Mouse (Mus musculus): ENCODE data around the gene Fbxo28. TPM values are rescaled to one million over a fixed set of nuclear protein-coding genes. Genes with fewer than 3 reads are reported as not detected.
A peak's percentile ranks its signal among the peaks of the same experiment; 100 is the strongest.

Gene Fbxo28
- polyA plus RNA-seq, 1 experiment from 2014 or later = 11.5 TPM

GRCm38 (mm10) chr1:182282091-182283075 is 59.0 kb downstream of the Fbxo28 start, which contains the start of gene Degs1:
Gene Degs1, minus strand, starts transcription at chr1:182282804.
- H3K27ac ChIP-seq = peak within 1 kb of the TSS; percentile 96
- peak within 1 kb of the TSS; percentile 77 for H3K4me3 ChIP-seq
- H3K4me2 ChIP-seq = peak within 1 kb of the TSS; percentile 84
- peak; percentile 88 for ATAC-seq
- H3K27me3 ChIP-seq (replicated peaks) = 0 out of 2 replicates have a peak, but pooled peaks cover 4% of the 10 kb centered on the region
- no peaks in the 10 kb centered on the region for H3K9me3 ChIP-seq (replicated peaks)
- H3K36me3 ChIP-seq = peaks cover 30% of the 10 kb centered on the region
- peak within 1 kb of the TSS; percentile 90 for H3K9ac ChIP-seq
- WGBS (ENCODE audit: insufficient replicate concordance) = under 1% methylated on average over 91 of the region's 94 CpGs
- H3K4me1 ChIP-seq = peaks cover 46% of the 10 kb centered on the region

GRCm38 (mm10) chr1:182281251-182281711 is 60.1 kb downstream of the Fbxo28 start:
- H3K36me3 ChIP-seq = peaks cover 41% of the 10 kb centered on the region
- H3K4me2 ChIP-seq = peak overlapping the region; percentile 84
- no peaks in the 10 kb centered on the region for H3K9me3 ChIP-seq (replicated peaks)
- WGBS (ENCODE audit: insufficient replicate concordance) = 4% methylated on average over 9 of the region's 9 CpGs
- peak overlapping the region; percentile 96 for H3K27ac ChIP-seq
- H3K27me3 ChIP-seq (replicated peaks) = 0 out of 2 replicates have a peak, but pooled peaks cover 4% of the 10 kb centered on the region
- peak; percentile 82 for ATAC-seq
- peak overlapping the region; percentile 77 for H3K4me3 ChIP-seq
- peak overlapping the region; percentile 90 for H3K9ac ChIP-seq
- H3K4me1 ChIP-seq = peaks cover 46% of the 10 kb centered on the region

GRCm38 (mm10) chr1:182280577-182280976 is 60.9 kb downstream of the Fbxo28 start:
- Histone ChIP-seq H3K4me3 (peak overlapping the region; percentile 77), H3K9me3 (replicated peaks) (no peaks in the 10 kb centered on the region), H3K36me3 (peaks cover 47% of the 10 kb centered on the region), H3K4me1 (peaks cover 46% of the 10 kb centered on the region), H3K27ac (peak overlapping the region; percentile 96), H3K9ac (peak overlapping the region; percentile 90), H3K27me3 (replicated peaks) (0 out of 2 replicates have a peak, but pooled peaks cover 4% of the 10 kb centered on the region), H3K4me2 (peak overlapping the region; percentile 84)
- 57% methylated on average over 11 of the region's 11 CpGs for WGBS (ENCODE audit: insufficient replicate concordance)
- ATAC-seq = no peak

- Histone ChIP-seq H3K27me3 (replicated peaks) (0 out of 2 replicates have a peak, but pooled peaks cover 4% of the 10 kb centered on the region), H3K4me2 (peak overlapping the region; percentile 84), H3K27ac (peak overlapping the region; percentile 96), H3K9ac (0 out of 2 replicates have a peak overlapping the region, but pooled peaks have one; percentile 90), H3K4me1 (peaks cover 46% of the 10 kb centered on the region), H3K4me3 (no peak overlapping the region; the same call in 1 of the 2 replicates), H3K9me3 (replicated peaks) (no peaks in the 10 kb centered on the region), H3K36me3 (peaks cover 52% of the 10 kb centered on the region)
- 81% methylated on average over 6 of the region's 6 CpGs for WGBS (ENCODE audit: insufficient replicate concordance)
- no peak for ATAC-seq
Observed at GRCm38 (mm10) chr1:182280046-182280445, 61.4 kb downstream of the Fbxo28 start.

DNA sequence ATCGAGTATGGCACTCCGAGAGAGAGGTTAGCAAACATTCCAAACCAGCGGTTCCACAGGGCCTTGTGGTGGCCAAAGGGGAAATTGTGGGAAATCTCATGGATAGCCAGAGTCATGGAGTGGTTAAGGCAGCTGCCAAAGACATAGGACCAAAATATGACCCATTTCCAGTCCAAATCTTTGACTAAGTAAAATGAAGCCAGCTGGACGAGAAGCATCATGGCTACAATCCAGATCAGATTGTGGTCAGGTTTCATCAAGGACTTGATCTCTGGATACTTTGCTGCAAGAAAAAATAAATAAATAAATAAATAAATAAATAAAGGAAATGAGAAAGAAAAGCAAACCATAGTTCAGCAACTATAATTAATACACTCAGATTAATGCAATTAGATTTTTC is 62.0 kb downstream of the Fbxo28 start:
- 82% methylated on average over 4 of the region's 4 CpGs for WGBS (ENCODE audit: insufficient replicate concordance)

DNA sequence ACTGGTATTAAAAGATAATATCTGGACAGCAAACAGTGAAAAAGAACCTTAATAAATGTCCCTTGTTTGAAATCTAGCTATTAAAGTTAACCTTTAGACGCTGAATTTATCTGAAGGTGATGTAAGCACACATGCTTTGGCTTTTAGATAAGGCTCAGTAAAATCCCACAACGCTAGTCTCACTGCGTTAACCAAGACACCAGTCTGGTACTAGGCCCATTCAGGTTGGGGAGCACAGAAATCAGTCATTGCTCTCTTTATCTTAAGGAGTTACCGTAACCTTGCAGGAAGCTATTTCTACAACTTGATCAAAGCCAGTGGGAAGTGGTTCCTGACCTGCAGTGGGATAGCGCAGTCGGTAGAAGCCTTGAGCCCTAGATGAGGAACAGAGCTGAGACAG is 66.3 kb downstream of the Fbxo28 start:
- Histone ChIP-seq H3K27ac (no peak overlapping the region), H3K4me1 (peaks cover 9% of the 10 kb centered on the region), H3K9ac (no peak overlapping the region), H3K27me3 (replicated peaks) (no peaks in the 10 kb centered on the region), H3K36me3 (peaks cover 74% of the 10 kb centered on the region), H3K4me2 (no peak overlapping the region), H3K4me3 (no peak overlapping the region), H3K9me3 (replicated peaks) (no peaks in the 10 kb centered on the region)
- WGBS (ENCODE audit: insufficient replicate concordance) = 70% methylated on average over 6 of the region's 6 CpGs
- no peak for ATAC-seq

More for the DNA sequence above, 62.0 kb downstream of the Fbxo28 start:
- H3K4me1 ChIP-seq = peaks cover 40% of the 10 kb centered on the region
- H3K9ac ChIP-seq = no peak overlapping the region
- H3K4me2 ChIP-seq = no peak overlapping the region
- no peak overlapping the region for H3K27ac ChIP-seq
- no peaks in the 10 kb centered on the region for H3K9me3 ChIP-seq (replicated peaks)
- no peak for ATAC-seq
- no peaks in the 10 kb centered on the region for H3K27me3 ChIP-seq (replicated peaks)
- H3K36me3 ChIP-seq = peaks cover 58% of the 10 kb centered on the region
- H3K4me3 ChIP-seq = no peak overlapping the region

- no peak overlapping the region for H3K4me2 ChIP-seq
- WGBS (ENCODE audit: insufficient replicate concordance) = 64% methylated on average over 5 of the region's 5 CpGs
- no peak overlapping the region for H3K27ac ChIP-seq
Observed at GRCm38 (mm10) chr1:182271632-182272031, 69.8 kb downstream of the Fbxo28 start.

GRCm38 (mm10) chr1:182271130-182271529 is 70.3 kb downstream of the Fbxo28 start:
- no peaks in the 10 kb centered on the region for H3K27me3 ChIP-seq (replicated peaks)
- peaks cover 39% of the 10 kb centered on the region for H3K36me3 ChIP-seq
- H3K4me3 ChIP-seq = no peak overlapping the region
- 0 out of 2 replicates have a peak, but pooled peaks cover under 1% of the 10 kb centered on the region for H3K4me1 ChIP-seq
- no peak overlapping the region for H3K9ac ChIP-seq
- H3K9me3 ChIP-seq (replicated peaks) = no peaks in the 10 kb centered on the region
- no peak for ATAC-seq
- WGBS (ENCODE audit: insufficient replicate concordance) = 72% methylated on average over 5 of the region's 5 CpGs
- no peak overlapping the region for H3K27ac ChIP-seq
- no peak overlapping the region for H3K4me2 ChIP-seq

More at GRCm38 (mm10) chr1:182271632-182272031, 69.8 kb downstream of the Fbxo28 start:
- Histone ChIP-seq H3K9me3 (replicated peaks) (no peaks in the 10 kb centered on the region), H3K36me3 (peaks cover 43% of the 10 kb centered on the region), H3K4me3 (no peak overlapping the region), H3K9ac (no peak overlapping the region), H3K4me1 (no peaks in the 10 kb centered on the region), H3K27me3 (replicated peaks) (no peaks in the 10 kb centered on the region)
- ATAC-seq = no peak; the same call in 1 of the 2 replicates

- ATAC-seq = peak; percentile 77
- peaks cover 11% of the 10 kb centered on the region for H3K36me3 ChIP-seq
- H3K4me1 ChIP-seq = 0 out of 2 replicates have a peak, but pooled peaks cover 3% of the 10 kb centered on the region
- H3K4me3 ChIP-seq = no peak overlapping the region
- H3K9ac ChIP-seq = no peak overlapping the region
- no peaks in the 10 kb centered on the region for H3K9me3 ChIP-seq (replicated peaks)
- no peak overlapping the region for H3K4me2 ChIP-seq
- H3K27ac ChIP-seq = 0 out of 2 replicates have a peak overlapping the region, but pooled peaks have one; percentile 14
- 57% methylated on average over 4 of the region's 4 CpGs for WGBS (ENCODE audit: insufficient replicate concordance)
- H3K27me3 ChIP-seq (replicated peaks) = no peaks in the 10 kb centered on the region
Observed at GRCm38 (mm10) chr1:182268317-182268716, 73.1 kb downstream of the Fbxo28 start.

DNA sequence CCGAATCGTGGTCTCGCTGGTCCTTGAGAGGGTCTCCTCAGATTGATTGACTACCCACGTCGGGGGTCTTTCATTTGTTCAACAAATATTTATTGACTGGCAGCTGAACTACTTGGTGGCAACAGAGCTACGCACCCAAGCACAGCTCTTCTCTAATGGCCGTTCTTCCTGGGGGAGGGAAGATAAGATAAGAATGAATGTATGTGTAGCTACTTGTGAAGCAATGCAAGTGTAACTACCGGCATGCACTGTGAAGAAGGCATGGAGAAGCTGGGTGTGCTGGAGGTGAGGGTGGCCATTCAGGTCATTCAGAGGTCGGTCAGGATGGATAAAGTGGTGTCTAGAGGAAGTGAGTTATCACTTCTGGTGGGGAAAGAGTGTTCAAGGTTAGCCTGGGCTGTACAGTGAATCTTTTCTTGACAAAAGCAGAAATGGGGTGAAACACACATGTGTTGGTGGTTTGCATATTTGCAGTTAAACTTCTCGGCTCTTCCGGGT is 75.4 kb downstream of the Fbxo28 start:
- Histone ChIP-seq H3K4me1 (0 out of 2 replicates have a peak, but pooled peaks cover 3% of the 10 kb centered on the region), H3K27ac (no peak overlapping the region), H3K36me3 (no peaks in the 10 kb centered on the region), H3K9ac (no peak overlapping the region), H3K27me3 (replicated peaks) (no peaks in the 10 kb centered on the region), H3K4me3 (no peak overlapping the region), H3K9me3 (replicated peaks) (no peaks in the 10 kb centered on the region), H3K4me2 (no peak overlapping the region)
- no peak for ATAC-seq
- 72% methylated on average over 11 of the region's 11 CpGs for WGBS (ENCODE audit: insufficient replicate concordance)

Data from liver, embryonic 12.5 days (tissue).